Mouse (Mus musculus): ENCODE measurements at regions not wholly inside any gene's neighbourhood (a gene's known extent, or its start where the extent isn't known, plus 50 kb on each side); places are given as distances from the start of the nearest gene placed in this dataset.

DNA sequence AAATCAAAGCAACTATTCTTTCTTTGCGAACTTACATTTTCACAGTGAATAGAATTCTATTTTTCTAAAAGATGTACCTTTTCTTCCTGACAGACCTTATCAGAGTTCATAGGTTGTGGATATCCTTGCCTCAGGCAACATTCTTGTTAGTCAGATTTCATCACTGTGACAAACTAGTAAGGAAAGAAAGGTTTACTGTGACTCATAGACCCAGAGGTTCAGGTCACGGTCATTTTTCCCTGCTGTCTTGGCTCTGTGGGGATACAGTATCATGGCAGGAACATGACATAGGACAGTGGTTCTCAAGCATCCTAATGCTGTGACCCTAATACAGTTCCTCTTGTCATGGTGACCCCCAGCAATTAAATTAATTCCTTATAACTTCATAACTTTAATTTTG lies 78.4 kb upstream of the Akt3 start:
- TF ChIP-seq CTCF (IDR thresholded peaks at IDR 0.05; ENCODE audit: extremely low read depth, insufficient read length, insufficient replicate concordance, low read depth, low read length): no peak
- TF ChIP-seq POLR2A (IDR thresholded peaks at IDR 0.05; ENCODE audit: low read depth, low read length): no peak

Data from small intestine, adult 2 months (tissue).